Mouse (Mus musculus) brown adipose tissue, adult 24 weeks (tissue): ENCODE data around the gene Slbp. TPM values are rescaled to one million over a fixed set of nuclear protein-coding genes. Genes with fewer than 3 reads are reported as not detected.
A peak's percentile ranks its signal among the peaks of the same experiment; 100 is the strongest.

Source experiments
- H3K27ac ChIP-seq: fragments of 200-500 bp; replicated peaks from 2 replicates; pipeline ENCODE4 v1.5.1; 2012; ENCODE audit warnings: low read depth, mild to moderate bottlenecking, low read length
- H3K4me1 ChIP-seq: fragments of 200-500 bp; 2 replicates; pipeline ENCODE4 v1.6.1; 2012; ENCODE audit warnings: low read length, mixed read lengths; ENCODE audit not compliant: control insufficient read depth, insufficient read depth, insufficient read length
- H3K4me3 ChIP-seq: fragments of 200-500 bp; 2 replicates; pipeline ENCODE4 v1.5.1; 2012; ENCODE audit warnings: low read depth, mild to moderate bottlenecking, low read length, moderate library complexity; ENCODE audit not compliant: insufficient read depth
- polyA plus RNA-seq: library from polyadenylated mRNA; stranded (reverse); fragments of >200 nt; gene quantifications from 2 replicates; pipeline ENCODE4 v1.2.4, GENCODE M21; 2012; ENCODE audit not compliant: missing spikeins, insufficient read depth, insufficient read length

Gene Slbp
- polyA plus RNA-seq, 1 experiment = 30.5 TPM

- no peak overlapping the region for H3K4me3 ChIP-seq
- H3K4me1 ChIP-seq = peaks cover 3% of the 10 kb centered on the region; the same call in 1 of the 2 replicates
- peak overlapping the region; percentile 90 for H3K27ac ChIP-seq
Measured at GRCm38 (mm10) chr5:33688278-33689220, 36.2 kb upstream of the Slbp start.

- no peak overlapping the region for H3K4me3 ChIP-seq
- H3K27ac ChIP-seq = no peak overlapping the region
- H3K4me1 ChIP-seq = peaks cover 3% of the 10 kb centered on the region; the same call in 1 of the 2 replicates
Measured at GRCm38 (mm10) chr5:33687142-33687541, 34.8 kb upstream of the Slbp start.

- Histone ChIP-seq H3K4me3 (no peak overlapping the region), H3K4me1 (peaks cover 3% of the 10 kb centered on the region; the same call in 1 of the 2 replicates), H3K27ac (no peak overlapping the region)
Measured at GRCm38 (mm10) chr5:33684932-33685331, 32.6 kb upstream of the Slbp start.

GRCm38 (mm10) chr5:33683897-33684652 is 31.7 kb upstream of the Slbp start:
- Histone ChIP-seq H3K4me1 (peaks cover 3% of the 10 kb centered on the region; the same call in 1 of the 2 replicates), H3K27ac (no peak overlapping the region), H3K4me3 (no peak overlapping the region)

- no peaks in the 10 kb centered on the region for H3K4me1 ChIP-seq
- no peak overlapping the region for H3K27ac ChIP-seq
- H3K4me3 ChIP-seq = no peak overlapping the region
Measured at GRCm38 (mm10) chr5:33682963-33683362, 30.6 kb upstream of the Slbp start.

- Histone ChIP-seq H3K27ac (no peak overlapping the region), H3K4me1 (no peaks in the 10 kb centered on the region), H3K4me3 (no peak overlapping the region)
Measured at GRCm38 (mm10) chr5:33681611-33682388, 29.4 kb upstream of the Slbp start.

GRCm38 (mm10) chr5:33681044-33681443 is 28.7 kb upstream of the Slbp start:
- Histone ChIP-seq H3K4me1 (no peaks in the 10 kb centered on the region), H3K4me3 (no peak overlapping the region), H3K27ac (no peak overlapping the region)

- H3K4me1 ChIP-seq = no peaks in the 10 kb centered on the region
- no peak overlapping the region for H3K4me3 ChIP-seq
- H3K27ac ChIP-seq = no peak overlapping the region
Measured at GRCm38 (mm10) chr5:33678244-33678643, 25.9 kb upstream of the Slbp start.

- Histone ChIP-seq H3K27ac (no peak overlapping the region), H3K4me1 (no peaks in the 10 kb centered on the region), H3K4me3 (no peak overlapping the region)
Measured at GRCm38 (mm10) chr5:33675964-33676363, 23.6 kb upstream of the Slbp start.

GRCm38 (mm10) chr5:33674439-33674838 is 22.1 kb upstream of the Slbp start:
- Histone ChIP-seq H3K4me1 (no peaks in the 10 kb centered on the region), H3K27ac (no peak overlapping the region), H3K4me3 (no peak overlapping the region)

GRCm38 (mm10) chr5:33671659-33672058 is 19.3 kb upstream of the Slbp start:
- Histone ChIP-seq H3K4me3 (no peak overlapping the region), H3K4me1 (no peaks in the 10 kb centered on the region), H3K27ac (no peak overlapping the region)

- H3K27ac ChIP-seq = no peak overlapping the region
- no peaks in the 10 kb centered on the region for H3K4me1 ChIP-seq
- no peak overlapping the region for H3K4me3 ChIP-seq
Measured at GRCm38 (mm10) chr5:33668223-33668622, 15.8 kb upstream of the Slbp start.

- no peak overlapping the region for H3K27ac ChIP-seq
Measured at GRCm38 (mm10) chr5:33658664-33659050, 6.3 kb upstream of the Slbp start.

GRCm38 (mm10) chr5:33657787-33658663 is 5.7 kb upstream of the Slbp start, which contains the start of the genes Tacc3 and Tmem129:
Gene Tacc3, plus strand, starts transcription at chr5:33658128.
Gene Tmem129, minus strand, starts transcription at chr5:33658416.
- Histone ChIP-seq H3K27ac (peak within 1 kb of the TSS; percentile 98), H3K4me3 (peak within 1 kb of the TSS; percentile 96), H3K4me1 (peaks cover 5% of the 10 kb centered on the region)

More at GRCm38 (mm10) chr5:33658664-33659050, 6.3 kb upstream of the Slbp start:
- Histone ChIP-seq H3K4me3 (peak overlapping the region; percentile 63), H3K4me1 (peaks cover 5% of the 10 kb centered on the region)
